Mouse (Mus musculus) urinary bladder, adult 2 months (tissue): ENCODE results near the gene Slc17a9. TPM values are rescaled to one million over a fixed set of nuclear protein-coding genes. Genes with fewer than 3 reads are reported as not detected.

ENCODE experiments used
- DNase-seq: peaks from one replicate; pipeline ENCODE4 v3.0.0; 2022; ENCODE audit warnings: low spot score
- polyA plus RNA-seq: library from polyadenylated mRNA; depleted of rRNA; stranded (reverse); fragments of >200 nt; gene quantifications from 2 replicates; pipeline ENCODE4 v1.2.3, GENCODE M21; 2012; rRNA removed

Slc17a9 gene
- 4.6 and 5.3 TPM in 2 replicates for polyA plus RNA-seq

DNA sequence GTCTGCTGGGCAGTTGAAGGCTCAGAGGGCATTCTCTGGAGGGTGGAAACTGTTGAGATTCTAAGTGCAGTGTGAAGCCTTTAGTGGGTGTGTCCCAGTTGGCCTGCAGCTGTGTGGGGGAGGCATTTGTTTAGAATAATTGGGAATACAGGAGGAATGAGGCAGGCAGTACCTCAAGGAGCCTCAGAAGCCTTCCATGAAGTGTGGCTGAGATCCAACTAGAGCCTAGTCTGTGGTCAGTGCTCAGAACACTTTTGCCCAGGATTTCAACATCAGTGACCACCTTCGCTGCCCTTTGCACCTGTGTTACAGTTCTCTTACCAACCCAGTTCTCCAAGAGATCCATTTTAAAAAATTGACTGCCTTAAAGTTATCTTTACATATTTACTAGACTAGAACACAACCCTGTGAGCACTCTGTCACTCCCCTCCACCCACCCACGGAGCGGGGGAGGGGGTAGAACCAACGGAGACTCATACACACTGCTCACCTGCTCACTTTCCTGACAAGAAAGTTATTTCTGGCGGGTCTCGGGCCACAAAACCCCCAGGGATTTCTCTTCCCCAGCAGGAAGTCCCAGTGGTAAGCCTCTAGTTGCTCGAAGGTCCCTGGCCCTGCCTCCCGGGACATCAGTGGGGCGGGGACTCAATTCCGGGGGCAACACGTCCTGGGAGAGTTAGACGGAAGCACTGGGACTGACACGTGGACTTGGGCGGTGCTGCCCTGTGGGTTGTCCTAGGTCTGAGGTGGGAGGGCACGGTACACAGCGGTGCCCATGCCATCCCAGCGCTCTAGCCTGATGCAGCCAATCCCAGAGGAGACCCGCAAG is at the start of gene Slc17a9:
Slc17a9 (plus strand) TSS at position 679 of the 829 bp plus-strand sequence.
- DNase-seq = no peak

DNA sequence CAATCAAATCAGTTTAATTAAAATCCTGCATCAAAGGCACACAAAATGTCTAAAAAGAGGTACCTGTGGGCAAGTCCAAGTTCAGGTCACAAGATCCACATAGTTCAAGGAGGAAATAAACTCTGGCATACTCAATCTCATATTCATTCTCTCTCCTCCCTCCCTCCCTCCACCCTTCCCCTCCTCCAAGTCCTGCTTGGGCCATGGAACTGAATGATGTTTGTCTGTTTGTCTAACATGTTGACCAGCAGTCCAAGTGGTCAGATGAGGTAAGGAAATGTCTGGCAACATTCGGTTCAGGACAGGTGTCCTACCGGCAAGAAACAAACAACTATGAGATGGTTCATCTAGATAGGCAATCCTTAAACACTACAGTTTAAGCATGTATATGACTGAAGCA is 48.4 kb upstream of the Slc17a9 start:
- DNase-seq = no peak

DNA sequence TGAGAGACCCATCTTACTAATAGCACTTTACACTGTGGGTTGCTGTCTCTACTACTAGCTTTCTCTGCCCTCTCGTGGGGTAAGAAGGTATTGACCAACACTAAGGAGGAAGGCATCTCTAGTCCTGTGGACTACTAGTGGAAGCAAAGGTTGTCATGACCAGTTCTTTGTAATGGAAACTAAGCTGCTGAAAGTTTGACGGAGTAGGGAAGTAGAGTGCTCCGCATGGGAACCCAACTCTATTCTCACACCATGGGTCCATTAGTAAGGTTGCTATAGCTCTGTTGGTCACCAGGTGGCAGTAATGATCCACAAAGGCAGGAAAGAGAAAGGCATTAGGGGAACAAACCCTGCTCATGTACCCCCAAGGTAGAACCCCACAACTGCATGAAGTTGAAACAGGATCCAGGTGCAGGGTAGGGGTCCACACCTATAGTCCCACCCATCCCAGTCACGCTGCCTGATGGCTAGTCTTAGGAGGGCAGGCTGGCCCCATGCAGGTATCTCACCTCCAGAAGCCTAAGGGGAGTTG is 46.4 kb upstream of the Slc17a9 start:
- no peak for DNase-seq

DNA sequence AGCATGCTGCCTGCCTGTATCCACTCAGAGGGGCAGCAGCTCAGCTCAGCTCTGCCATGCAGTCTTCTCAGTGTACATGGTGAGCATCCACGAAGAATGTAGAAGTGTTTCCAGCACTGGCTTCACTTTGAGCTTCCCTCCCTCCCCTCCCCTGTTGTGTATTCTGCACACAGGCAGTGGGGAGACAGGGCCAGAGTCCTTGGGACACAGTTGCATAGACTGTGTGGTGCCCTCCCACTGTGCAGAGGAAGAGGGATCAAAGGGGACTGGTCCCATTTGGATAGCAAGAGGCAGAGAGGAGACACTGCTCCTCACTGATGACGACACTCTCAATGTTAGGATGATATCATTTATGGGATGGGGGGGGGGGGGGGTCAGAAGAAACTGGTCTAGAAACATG is 43.8 kb upstream of the Slc17a9 start:
- no peak for DNase-seq

DNA sequence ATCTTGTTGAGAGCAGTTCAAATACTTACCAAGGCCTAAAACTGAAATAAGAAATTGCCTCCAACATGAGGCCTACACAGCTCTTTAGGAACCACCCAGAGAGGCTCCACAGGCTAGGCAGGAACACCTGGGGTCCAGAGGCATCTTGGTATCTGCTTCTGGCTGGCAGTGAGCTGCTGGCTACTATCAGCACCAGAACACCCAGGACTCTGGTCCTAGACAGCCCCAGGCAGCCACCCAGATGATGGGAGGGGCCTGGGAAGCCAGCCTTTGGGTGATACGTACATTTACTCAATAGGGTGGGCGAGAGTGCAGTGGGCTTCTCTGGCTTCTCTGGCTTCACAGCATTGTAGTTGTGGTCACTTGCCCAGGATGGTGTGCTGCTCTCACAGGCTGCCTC is 41.5 kb upstream of the Slc17a9 start:
- DNase-seq = no peak

DNA sequence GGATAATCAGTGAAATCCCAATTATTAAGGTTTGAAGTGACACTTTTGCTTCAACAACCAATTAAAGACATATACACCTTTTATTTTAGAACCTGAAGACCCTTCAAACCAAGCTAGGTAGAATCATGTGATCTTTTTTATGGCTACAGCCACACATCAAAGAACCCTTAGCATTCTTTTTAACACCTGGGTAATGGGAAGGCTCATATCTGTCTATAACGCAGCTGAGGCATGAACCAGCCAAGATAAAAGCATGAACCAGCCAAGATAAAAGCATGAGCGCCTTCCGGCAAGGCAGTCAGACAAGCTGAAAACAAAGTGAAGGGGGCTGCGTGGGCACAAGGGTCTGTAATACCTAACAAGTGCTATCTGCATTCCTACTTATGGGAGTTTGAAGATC is 41.0 kb upstream of the Slc17a9 start:
- DNase-seq = no peak

DNA sequence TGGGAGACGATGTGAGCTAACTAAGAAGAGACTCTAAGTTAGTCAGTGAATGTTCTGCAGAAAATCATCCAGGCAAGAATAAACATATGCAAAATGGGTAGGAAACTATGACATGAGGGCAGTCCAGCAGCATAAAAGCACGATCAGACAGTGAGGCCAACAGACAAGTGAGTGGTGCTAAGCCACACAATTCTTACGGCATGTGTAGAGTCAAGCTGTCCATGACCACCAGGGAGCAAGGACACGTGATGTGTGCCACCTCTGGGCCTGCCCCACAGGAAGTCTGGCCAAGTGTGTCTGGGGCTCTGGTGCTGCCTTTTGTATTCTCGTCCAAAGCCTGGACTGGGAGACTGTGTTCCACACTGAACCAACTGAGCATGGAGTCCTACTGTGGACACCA is 35.2 kb upstream of the Slc17a9 start:
- DNase-seq = no peak

DNA sequence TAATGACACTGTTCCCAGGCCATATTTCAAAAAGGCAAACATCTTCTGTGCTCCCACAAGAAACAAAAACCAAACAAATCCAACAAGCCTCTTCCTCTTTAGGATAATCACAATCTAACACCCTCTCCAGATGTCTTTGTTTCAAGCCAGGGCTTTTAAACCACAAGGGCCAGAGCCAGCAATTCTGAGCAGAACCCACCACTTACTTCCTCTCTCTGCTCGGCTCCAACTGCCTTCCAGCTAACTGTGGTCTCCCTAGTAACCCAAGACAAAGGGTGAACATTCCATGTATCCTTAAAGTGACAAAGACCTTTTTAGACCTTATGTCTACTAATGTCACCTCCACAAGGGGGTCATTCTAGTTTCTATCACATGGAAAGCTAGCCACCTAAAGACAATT is 32.4 kb upstream of the Slc17a9 start:
- DNase-seq = no peak

DNA sequence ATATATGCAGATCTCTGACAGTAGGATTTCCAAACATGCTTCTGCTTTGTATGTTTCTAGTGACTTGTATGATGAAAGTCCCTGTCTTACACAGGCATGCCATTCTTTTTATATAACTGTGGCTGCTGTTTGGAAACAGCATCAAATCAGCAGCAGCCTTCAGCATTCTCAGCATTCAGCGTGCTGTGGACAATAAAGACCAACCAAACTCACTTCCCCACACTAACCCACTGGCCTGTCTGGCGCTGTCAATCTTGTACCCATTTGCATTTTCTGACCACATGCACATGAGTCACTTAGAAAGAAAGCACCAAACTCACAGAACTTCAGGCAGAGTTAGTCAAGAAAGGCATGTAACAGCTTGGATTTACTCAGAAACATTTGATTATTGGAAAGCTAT is 29.9 kb upstream of the Slc17a9 start:
- no peak for DNase-seq

DNA sequence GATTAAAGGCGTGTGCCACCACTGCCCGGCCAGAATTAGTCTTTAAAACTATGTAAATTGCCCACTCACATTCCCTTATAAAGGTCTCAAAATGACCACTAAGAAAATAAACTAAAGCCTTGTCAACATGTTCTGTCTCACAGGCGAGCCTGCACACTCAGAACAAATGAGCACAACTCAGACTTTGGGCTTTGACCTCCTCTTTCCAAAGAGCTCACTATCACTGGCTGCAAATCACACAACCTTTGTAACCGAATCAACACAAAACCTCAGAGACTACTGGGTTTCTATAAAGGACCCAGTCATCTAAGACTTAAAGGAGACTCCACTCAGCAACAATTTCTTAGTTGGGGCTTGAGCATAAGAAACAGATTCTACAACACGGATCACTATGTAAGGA is 24.6 kb upstream of the Slc17a9 start:
- no peak for DNase-seq

DNA sequence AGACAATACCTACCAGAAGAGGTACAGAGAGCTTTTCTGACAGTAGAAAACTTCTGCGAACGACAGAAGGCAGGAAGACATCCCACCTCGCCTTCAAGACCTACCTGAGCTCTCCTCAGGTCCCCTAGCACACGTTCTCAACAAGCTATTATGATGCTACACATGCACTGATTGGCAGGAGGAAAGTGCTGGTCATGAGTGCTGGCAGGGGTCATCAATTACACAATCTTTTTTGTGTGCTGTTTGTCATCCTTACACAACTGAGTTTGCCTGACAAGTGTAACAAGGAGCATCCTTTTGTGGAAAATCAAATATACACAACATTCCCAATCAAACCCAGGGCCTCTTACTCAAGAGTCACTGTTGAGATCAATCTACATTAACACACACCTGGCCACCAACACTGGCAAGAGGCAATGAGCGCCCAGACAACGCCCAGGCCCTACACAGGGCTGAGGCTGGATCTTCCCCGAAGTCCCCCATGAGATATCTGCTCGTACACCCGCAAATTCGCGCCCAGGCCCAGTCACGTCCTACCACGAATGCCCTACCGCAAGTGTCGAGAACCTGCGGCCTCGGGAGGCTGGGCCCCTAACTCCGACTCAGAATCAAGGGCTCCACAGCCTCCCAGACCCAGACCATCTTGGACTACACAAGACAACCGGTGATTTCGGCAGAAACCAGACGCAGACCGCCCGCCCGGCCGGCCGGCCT is 23.9 kb upstream of the Slc17a9 start:
- no peak for DNase-seq

DNA sequence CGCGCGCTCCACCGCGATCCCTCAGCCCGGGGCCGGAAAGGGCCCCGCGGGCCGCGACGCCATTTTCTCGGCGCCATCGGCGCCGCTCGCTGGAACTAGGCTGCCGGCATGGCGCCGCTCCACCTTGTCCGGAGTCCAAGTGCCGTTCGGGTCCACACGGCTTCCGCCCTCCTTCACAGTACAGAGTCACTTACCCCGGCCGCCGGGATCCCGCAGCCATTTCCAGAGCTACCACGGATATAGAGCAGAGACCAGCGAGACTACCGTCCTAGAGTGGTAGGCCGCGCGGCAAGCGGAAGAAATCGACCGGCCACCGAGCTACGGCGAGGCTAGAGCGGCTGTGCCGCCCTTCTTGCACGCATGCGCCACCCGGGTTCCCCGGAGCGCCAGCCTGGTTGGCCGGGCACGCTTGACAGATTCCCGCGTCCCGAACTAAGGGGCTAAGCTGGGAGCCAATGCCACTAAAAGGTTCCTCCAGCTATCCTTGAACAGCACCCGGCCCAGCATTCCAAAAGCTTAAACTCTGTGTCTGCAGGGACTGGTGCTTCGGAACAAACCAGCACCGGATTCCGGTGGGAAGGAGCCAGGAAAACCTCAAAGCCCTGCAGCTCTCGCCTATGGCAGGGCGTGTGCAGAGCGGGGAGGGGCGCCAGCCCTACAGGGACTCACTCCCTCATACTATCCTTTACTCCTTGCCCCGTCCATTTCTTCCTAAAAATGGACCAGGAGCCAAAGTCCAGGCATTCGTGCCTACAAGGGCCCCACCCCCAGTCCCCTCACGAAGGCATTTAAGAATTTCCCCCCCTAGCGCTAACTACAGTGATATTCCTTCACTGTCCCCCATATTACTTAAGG is 23.1 kb upstream of the Slc17a9 start:
- DNase-seq = peak; percentile 85

DNA sequence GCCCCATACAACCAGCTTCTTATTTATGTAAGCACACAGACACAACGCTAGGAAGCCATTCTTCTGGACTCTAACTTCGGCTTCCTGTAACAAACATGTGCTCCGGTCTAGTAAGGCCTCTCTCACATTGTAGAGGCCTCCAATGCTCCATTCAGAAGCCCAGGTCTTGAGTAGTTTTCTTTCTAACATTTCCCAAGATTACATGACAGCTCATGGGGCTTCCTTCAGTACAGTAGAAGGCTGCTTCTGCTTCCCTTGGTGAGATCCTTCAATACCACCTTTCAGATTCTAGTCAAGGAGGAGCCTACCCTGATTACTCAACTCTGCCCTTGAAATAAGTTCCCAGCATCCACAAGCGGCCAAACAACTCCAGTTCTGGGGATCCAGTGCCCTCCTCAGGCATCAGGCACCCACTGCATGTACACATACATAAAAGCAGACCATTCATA is 22.3 kb upstream of the Slc17a9 start:
- no peak for DNase-seq

DNA sequence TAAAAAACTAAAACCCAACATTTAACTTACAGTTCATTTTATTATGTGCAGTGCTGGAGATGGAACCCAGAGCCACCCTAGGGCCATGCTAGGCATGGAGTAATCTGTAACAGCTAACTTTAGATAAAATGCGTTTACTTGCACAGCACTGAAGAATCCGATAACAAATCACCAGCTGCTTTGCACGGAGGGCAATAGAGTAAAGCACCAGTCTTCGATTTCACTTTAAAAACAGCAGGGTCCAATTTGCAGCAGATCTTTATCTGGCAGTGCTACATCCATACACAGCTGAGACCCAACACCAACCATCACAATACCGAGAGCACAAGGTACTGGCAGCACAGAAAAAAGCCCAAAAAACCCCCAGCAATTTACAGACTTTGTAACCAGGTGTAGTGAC is 21.9 kb upstream of the Slc17a9 start:
- DNase-seq = no peak

DNA sequence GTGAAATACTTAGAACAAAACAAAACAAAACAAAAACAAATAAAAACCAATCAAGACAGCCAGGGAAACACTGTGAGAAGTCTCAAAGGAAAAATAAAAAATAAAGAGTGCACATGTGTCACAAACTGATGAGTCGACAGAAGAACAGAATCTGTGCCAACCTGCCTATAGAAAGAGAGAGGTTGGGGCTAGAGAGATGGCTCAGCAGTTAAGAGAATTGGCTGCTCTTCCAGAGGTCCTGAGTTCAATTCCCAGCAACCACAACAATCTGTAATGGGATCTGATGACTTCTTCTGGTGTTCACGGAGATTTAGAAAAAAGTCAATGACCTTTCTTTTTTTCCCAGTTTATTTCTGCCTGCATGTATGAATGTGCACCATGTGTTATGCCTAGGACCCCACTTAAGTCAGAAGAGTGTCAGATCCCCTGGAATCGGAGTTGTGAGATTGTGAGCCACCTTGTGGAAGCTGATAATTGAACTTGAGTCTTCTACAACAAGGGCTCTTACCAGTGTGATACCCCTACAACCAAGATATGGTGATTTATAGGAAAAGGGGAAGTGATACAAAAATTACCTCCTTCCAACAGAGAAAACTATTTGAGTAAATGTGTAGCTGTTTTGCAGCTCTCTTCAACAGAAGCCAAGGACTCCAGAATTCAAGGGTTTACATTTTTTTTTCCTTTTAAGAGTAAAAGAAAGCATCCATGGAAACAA is 21.3 kb upstream of the Slc17a9 start:
- no peak for DNase-seq

DNA sequence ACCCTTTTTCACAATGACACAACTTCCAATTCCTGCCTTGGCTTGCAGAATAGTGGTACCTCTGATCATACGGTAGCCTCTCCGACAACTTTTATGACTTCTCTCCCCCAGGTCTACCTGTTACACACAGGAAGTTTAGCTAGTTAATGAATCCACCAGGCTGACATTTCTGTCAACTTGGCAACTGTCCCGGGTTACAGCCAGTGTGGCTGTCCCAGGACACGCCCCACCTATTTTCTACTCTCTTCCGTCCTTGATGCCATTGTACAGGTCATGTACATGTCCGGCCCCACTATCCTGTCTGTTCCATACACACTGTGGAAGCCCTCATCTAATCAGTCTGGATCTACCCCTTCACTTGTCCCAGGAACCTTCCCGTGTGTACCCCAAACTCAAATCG is 20.5 kb upstream of the Slc17a9 start:
- no peak for DNase-seq

DNA sequence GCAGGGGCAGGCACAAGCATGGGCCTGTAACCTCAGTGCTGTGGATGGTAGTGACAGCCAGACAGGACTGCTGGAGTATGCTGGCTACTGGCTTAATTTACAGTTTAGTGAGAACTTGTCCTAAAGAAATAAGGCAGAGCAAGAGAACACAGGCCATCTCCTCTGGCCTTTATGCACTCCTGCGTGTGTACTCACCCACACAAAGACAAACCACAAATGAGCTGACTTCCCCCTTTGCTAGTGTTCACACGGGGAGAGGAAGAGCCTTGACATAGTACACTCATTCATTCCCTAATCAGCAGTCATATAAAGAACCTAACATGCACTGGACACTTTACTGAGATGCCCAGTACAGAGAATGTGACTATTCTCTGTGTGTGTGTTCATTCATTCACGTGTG is 20.0 kb upstream of the Slc17a9 start:
- no peak for DNase-seq

DNA sequence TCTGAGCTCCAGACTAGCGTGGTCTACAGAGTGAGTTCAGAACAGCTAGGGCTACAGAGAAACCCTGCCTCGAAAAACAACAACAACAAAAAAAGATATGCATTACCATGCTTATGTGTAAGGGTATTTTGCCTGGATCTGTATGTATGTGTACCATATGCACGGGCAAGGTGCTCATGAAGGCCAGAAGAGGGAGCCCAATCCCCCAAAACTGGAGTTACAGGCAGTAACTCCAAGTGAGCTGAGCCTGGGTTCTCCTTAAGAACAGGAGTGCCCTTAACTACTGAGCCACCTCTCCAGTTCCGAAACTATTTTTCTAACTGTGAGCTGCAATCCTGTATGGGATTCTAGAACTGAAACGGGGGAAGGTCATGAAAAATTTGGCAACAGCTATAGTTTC is 19.1 kb upstream of the Slc17a9 start:
- DNase-seq = no peak

DNA sequence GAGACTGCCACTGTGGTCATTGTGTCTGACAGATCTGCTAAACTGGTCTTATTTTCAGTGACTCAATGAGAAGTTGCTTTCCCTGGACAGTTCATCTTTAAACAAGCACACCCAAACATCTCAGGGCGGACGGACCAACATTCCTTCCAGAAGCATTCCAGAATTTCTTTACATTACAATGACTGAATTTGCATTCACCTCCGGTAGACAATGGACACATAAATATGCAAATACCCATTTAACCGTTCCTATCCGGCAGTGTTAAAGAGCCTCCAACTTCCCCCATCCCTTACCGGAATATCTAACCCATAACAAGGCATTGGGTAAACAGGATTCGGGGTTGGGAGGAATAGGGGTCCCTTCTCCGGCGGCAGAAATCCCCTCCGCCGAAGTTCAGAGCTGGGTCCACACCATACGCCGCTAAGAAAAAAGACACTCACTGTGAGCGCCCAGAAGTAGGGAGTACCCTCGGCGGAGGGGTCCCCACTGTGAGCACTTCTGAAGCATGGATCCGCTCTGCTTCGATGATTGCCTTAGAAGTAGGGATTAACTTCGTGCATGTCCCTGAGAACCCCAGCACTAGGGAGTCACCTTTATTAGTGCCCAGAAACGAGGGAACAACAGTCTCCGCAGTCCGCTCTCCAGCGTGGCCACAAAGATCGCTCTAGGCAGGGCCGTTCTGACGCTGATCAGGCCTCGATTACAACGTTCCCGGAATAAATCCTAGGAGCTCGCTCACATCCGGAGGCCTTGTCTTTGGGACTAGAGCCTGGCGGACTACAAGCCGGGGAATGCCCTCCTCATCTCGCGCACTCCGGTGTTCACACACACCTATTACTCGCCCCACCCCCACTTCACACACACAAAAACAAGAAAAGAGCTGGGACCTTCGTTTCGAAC is 15.8 kb upstream of the Slc17a9 start:
- no peak for DNase-seq

DNA sequence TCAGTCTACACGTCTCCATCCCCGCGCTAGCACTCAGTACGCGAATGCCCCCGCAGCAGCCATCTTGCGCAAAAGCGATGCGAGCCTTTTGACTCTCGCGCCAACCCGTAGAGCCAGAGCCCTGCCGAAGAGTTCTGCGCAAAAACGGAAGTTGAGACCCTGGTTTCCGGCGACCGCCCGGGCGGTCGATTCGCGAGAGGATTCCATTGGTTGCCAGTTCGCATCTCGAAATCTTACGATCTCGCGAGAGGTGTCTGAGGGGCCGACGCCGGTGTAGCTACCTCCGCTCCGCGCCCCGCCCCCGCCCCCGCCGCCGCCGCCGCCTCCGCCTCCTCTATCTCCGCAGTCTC is 15.2 kb upstream of the Slc17a9 start, which contains the start of the genes Dido1 and Gid8:
Dido1 (minus strand) TSS at position 77 of the 350 bp plus-strand sequence.
Gid8 (plus strand) TSS at position 195 of the 350 bp plus-strand sequence.
- DNase-seq = peak; percentile 89
